Mouse (Mus musculus) spleen, adult 18-20 months (tissue): Measurements from ENCODE around the gene Wasl.

Experiments
- DNase-seq, 2 experiments: peaks; one replicate each; pipeline ENCODE4 v3.0.0; 2022; ENCODE audit warnings: mixed read lengths in 2 of 2

Gene Wasl

GRCm38 (mm10) chr6:24602351-24602750 lies 62.5 kb downstream of the Wasl start:
- no peak for DNase-seq

- DNase-seq: no peak
These were observed 63.1 kb downstream of the Wasl start for GRCm38 (mm10) chr6:24601668-24602067.

GRCm38 (mm10) chr6:24600726-24601125 lies 64.1 kb downstream of the Wasl start:
- DNase-seq: no peak

GRCm38 (mm10) chr6:24600134-24600533 lies 64.7 kb downstream of the Wasl start:
- DNase-seq: no peak

GRCm38 (mm10) chr6:24599639-24600038 lies 65.2 kb downstream of the Wasl start:
- no peak for DNase-seq

DNA sequence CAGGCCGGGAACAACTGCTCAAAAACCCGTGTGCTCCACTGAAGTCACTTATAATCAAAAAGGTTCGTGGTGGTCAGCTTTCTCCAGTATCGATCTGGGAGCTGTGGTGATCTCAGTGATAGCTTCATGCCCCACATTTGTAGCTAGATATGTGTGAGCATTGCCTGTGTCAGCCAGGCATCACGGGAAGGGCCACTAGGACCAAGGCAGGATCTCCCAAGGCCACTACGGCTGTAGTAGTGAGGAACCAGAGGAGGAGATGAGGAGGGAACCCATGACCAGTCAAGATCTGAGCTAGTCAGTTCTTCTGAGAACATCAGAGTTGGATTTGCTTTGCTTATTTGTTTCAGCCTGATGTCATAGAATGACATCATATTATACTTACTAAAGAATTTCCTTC lies 65.6 kb downstream of the Wasl start:
- no peak for DNase-seq

- DNase-seq: no peak
These were observed 67.3 kb downstream of the Wasl start, which contains the start of gene Lmod2 for GRCm38 (mm10) chr6:24597500-24597899. Lmod2 (plus strand) TSS chr6:24597762.

DNA sequence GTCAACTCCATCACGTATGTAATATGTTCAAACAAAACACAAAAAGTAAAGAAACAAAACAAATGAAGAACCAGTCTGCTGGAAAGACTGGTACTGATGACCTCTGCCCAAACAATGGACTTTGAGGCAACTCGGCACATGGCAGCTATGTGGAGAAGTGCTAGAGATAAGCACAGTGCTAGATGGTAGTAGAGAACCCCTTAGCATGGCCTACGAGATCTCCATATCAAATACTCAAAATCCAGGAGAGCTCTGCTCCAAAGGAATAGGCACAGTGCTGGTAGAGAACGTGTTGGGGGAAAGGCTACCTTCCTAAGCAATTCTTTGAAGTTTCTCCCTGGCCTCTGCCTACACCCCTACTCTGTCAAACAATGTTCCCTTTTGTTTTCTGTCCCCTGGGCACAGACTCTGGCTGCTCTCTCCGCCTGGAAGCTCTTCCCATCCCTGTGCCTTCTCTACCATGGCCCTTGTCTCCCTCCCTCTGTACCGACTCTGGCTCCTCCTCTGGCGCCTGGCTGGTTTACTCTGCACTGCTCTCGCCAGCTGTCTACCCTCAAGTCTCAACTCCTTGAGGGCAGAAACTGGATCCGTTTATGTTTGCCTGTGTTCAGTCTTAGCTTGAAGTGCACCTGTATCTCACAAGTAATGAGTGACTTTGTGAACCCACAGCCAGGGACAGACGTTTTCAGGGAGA lies 73.1 kb downstream of the Wasl start:
- no peak for DNase-seq

GRCm38 (mm10) chr6:24590282-24590681 lies 74.5 kb downstream of the Wasl start:
- DNase-seq: no peak

DNA sequence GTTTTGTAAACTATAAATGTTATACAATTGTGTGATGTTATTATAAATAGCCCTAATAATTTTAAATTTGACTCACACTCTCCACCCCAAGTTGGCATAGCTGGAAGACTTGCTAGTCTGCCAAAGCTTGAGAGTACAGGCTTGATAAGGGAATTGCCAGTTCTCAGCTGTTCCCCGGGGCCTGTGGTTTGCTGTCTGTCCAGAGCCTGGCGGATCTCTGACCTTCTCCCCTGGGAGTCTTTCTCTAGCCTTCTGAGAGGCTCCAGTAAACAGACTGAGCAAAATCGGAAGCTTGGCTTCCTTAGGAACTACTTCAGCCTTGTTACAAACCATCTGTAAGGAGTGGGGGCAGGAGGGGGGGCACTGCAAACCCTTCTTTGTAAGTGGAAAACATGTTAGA lies 77.9 kb downstream of the Wasl start:
- DNase-seq: no peak

- DNase-seq: no peak
These were observed 79.1 kb downstream of the Wasl start for GRCm38 (mm10) chr6:24585431-24586310.

- no peak for DNase-seq
These were observed 81.4 kb downstream of the Wasl start for GRCm38 (mm10) chr6:24583456-24583855.

GRCm38 (mm10) chr6:24573319-24573718 lies 91.5 kb downstream of the Wasl start:
- DNase-seq: no peak

- no peak for DNase-seq
These were observed 92.4 kb downstream of the Wasl start for GRCm38 (mm10) chr6:24572431-24572830.

GRCm38 (mm10) chr6:24571126-24571525 lies 93.7 kb downstream of the Wasl start:
- DNase-seq: no peak

DNA sequence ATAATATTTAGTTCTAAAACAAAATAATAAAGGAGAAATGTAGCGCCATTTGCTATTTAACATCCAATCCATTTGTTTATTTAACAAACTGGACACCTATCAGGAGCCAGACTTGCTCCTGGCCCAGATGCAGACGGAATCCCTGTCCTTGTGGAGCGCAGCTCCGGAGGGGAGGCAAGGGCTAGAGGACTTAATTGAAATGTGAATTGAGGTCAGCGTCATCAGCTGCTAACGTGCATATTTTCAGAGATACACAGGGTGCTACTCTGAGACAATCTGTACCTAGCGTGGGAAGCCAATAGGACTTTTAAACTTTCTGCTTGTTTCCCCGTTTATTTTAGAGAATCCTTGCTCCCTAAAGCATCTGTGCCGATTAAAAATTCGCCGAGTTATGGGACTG lies 94.5 kb downstream of the Wasl start:
- no peak for DNase-seq

- no peak for DNase-seq
These were observed 95.1 kb downstream of the Wasl start for GRCm38 (mm10) chr6:24569711-24570110.

DNA sequence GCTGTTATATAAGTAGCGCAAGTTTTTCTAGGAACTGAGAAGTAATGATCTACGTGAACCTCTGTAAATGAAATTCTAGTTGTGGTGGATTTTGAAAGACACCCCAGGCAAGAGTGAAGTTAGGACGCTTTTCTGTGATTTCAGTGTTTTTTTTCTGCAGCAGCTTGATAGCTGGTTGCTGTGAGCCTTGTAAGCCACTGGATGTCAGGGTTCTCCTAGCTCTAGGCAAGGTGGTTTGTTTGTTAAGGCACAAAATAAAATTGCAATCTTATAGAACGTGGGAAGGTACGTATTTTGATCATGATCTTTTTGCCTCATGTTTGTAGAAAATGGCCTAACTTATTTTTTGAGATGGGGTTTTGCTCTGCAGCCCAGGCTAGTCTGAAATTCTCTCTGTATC lies 95.8 kb downstream of the Wasl start:
- DNase-seq: no peak

DNA sequence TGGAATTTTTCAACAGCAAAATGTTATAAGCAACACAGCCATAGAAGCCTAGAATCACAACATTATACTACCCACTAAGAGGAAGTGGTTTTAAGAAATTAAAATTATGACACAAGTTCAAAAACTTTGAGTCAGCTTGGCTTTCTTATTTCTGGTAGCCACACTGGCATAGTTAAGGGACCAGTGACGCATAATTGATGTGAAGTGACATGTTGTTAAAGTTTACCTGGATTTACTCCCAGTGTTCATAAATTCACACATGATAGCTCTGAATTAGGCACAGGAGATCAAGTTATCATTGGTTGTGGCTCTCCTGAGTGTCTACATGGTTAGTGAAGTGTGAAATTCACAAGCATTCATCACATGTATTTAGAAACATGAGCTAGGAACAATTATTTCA lies 99.9 kb downstream of the Wasl start:
- no peak for DNase-seq

DNA sequence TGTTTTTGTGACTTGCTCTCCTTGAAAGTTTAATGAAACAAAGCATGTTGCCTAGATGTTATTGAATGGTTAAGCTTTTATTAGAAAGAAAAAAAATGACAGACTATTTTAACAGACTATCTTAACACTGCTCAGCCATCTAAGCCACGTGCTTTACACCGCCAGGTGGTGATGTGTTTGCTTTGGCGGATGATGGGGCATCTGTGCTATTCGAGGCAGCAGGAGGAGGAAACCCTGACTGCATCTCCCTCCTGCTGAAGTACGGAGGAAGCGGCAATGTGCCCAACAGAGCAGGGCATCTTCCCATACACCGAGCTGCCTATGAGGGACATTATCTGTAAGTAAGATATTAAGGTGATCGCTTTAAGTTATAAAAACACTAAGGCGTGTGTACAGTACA lies 100.7 kb downstream of the Wasl start:
- DNase-seq: no peak
